Mouse (Mus musculus): ENCODE data around the gene Incenp.
"Not testable (repeated sequence)": the region's sequence is repeated elsewhere in the genome, so short reads cannot be mapped to it uniquely, and the experiment has no call there.

Incenp gene

DNA sequence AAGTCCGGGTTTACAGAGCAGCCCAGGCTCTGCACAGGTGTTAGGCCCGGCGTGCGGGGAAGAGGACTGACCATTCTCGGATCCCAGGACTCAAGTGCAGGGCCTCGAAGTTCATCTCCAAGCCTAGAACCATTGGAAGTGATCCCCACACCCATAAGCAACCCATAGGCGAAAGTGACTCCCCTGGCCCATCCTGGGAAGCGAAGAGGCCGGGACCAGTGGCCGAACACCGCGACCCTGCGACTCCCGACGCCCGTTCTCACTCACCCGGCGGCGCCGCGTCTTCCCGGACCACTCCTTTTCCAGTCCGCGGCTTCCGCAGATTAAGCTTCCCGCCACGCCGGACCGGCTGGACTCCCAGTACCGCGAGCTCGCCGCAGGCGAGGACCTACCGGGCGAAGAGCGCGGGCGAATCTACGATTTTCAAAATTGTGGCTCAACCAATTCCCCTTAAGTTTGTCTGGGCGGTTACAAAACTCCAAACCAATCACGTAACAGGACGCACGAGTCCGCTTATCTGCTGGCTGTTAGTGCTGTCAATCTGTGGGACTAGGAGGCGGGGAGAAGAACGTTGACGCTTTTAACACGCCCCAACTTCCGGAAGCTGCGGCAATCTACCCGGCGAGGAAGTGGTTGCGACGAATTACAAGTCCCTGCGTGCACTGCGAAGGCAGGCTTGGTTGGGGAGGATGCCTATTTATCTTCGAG, at the start of gene Incenp:
Incenp (minus strand) TSS at position 480 of the 708 bp plus-strand sequence.
- DNase-seq, result peak; percentile 97

DNA sequence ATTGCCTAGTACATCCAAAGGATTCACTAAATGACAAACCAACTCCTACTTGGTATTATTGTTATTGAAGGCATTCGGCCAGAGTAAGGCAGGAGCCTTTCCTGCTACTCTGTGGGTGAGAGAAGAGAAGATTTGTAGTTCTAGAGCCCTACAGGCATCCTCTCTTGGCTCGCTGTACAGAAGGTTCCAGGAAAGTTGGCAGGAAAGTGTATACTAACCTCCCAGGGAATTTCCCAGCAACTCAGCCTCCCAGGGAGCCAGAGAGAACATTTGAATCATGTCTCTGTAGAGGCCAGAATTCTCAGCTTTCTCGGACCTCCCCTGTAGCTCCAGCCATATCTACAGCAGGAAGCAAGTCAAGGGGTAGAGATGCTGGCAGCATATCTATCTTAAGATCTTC, 47.6 kb upstream of the Incenp start:
- no peak for DNase-seq

GRCm38 (mm10) chr19:9945800-9946564, 46.6 kb upstream of the Incenp start:
- DNase-seq, result no peak

DNA sequence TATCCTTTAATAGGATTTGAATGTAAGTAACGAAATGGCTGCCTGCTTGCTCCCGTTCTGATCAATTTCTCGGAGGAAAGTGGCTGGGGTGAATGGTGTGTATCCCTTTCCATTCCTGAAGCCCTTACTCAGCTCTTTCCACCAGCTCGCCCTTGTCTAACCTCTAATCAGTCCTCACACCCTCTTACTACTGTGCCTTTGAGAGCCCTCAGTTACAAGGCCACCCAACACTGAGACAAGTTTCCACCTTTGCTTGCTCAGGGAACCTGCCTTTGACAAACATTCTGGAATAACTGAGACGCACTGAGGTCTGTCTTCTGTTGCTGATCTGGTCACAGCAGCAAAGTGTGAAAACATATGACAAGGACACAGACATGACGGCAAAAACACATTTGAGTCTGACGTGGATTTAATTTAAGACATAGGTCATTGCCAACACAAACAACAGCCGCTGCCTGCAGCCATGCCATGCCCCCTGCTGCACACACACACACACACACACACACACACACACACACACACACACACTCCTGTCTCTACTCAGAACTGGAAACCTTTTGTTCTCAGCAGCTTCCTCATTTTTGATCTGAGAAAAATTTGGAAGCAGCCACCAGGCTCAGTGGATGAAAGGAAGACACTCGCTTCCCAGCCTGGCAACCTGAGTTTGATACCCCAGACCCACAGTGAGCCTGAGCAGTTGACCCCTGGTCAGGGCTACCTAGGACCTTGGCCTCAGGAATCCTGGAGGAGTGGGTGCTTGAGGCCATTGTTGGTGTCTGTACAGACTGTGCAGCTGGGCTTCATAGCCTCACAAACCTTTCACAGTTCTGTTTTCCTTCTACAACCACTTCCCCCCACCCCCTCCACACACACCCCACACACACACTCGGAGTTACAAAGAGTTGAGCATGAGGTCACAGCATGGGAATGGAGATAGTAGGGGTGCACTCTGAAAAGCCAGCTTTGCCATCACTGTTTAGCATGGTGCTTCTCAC, 43.5 kb upstream of the Incenp start:
- DNase-seq, result no peak

DNA sequence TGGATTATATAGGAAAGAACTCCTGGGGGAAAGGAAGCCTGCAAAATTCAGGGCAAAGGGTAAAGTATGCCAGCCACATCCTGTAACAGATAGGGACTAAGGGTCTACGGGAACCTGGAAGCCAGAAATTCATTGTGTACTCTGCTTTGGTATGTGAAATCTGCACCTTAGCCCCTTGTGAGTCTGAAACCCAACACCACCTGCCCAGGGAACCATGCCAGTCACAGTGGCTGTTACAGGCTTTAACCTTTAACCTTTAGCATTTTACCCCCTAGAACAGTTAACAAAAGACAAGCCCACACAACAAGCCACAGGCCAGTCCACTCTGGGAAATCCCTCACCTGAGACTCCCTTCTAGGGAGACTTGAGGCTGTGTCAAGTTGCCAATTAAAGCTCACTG, 42.5 kb upstream of the Incenp start:
- no peak for DNase-seq

DNA sequence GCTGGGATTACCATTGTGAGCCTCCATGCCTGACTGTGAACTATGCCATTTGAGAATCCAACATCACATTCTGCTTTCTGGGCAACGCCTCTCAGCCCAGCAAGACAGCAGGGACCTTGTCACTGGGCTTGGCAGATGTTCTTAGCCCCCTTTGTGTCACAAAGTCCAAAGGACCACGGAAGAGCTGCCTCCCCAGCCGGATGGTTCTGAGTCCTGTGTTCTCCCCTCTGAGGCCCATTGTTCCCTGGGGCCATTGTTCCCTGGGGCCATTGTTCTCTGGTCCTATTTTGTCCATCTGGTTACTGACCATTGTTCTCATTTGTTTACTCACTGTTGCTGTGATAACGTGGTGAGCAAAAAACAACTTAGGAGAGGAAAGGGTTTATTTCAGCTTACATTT, 41.6 kb upstream of the Incenp start:
- DNase-seq, result no peak

GRCm38 (mm10) chr19:9939841-9940240, 40.5 kb upstream of the Incenp start:
- DNase-seq, result no peak

DNA sequence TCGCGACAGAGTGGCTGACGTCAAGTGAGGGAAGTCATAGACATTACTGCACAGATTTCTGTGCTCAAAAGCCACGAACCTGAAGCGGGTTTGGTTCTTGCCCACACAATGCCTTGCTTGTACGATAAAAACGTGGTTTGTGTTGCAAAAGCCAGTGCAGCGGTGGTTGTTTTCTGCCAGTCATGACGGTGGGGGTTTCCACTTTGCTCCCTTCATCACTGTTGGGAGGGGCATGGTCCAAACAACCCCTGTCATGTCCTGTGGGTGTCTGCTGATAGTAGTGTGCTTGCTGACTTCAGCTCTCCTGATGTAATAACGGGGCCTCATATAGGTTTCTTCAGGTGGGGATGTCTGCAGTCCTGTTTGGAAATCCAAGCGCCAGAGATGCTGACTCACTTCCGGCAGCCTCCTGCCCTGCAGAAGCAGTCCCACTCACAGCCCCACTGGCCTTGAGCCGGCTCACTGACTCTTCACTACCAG, 39.5 kb upstream of the Incenp start:
- no peak for DNase-seq

DNA sequence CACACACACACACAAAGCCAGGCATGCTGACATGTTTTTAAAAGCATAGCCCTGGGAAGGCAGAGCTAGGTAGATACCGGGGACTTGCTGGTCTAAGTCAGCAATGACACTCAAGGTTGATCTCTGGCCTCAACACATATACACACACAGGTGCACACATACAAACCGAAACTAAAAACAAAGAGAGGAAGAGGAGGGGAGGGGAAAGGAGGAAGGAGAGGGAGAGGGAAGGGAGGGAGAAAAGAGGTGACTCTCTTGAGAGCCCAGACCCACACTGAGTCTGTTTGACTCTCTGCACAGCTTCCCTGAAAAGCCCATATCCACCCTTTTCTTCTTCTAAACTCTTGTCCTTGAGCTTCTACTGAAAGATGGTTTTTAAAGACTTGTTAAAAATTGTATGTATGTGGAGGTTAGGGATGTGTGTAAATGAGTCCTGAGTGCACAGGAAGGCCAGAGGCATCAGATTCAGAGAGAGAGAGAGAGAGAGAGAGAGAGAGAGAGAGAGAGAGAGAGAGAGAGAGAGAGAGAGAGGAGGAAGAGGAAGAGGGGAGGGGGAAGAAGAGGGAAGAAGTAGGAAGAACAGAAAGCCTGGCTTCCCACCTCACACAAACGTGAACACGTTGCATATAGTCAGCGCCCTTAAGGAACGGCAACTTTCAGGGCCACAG, 38.9 kb upstream of the Incenp start:
- no peak for DNase-seq

GRCm38 (mm10) chr19:9937428-9937827, 38.1 kb upstream of the Incenp start:
- no peak for DNase-seq

- DNase-seq, result no peak
Observed at GRCm38 (mm10) chr19:9936579-9936978, 37.2 kb upstream of the Incenp start.

- DNase-seq, result no peak
Observed at GRCm38 (mm10) chr19:9933908-9934307, 34.6 kb upstream of the Incenp start.

GRCm38 (mm10) chr19:9931167-9931607, 31.8 kb upstream of the Incenp start:
- DNase-seq, result not testable (repeated sequence)

DNA sequence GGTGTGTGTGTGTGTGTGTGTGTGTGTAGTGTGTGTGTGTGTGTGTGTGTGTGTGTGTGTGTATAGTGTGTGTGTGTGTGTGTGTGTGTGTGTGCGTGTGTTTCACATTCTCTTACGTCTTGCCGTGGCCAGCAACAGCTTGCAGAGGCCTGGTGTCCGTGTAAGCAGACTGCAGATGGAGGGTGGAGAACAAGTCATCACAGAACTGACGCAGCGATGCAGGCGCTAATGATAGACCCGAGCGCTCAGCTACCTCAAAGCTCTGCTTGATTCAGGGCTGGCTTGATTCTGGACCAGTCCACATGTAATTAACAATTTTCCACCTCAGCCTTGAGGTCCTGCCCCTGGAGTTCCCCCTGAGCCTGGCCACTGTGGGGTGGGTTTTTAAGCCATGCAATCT, 28.7 kb upstream of the Incenp start:
- no peak for DNase-seq

DNA sequence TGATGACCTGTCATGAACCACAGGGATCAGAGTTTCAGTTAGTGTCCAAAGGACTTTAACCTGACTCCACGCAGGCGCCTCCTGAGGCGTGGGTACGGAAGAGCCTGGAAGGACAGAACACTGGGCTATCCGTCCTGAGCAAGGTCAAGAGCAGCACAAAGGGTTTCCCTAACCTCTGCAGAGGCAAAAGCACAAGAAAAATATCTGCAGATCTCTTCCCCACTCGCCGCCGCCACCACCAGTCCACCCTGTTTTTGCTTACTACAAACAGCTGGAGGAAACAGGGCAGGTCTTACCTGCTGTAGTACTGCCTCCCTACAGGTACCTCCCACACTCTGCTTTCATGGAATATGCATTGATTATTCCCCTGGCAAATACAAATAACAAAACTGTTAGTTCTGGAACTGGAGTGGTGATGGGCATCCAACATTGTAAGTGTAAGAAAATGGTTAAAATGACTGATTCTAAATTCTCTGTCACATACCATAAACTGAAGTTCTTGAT, 25.5 kb upstream of the Incenp start:
- no peak for DNase-seq

- no peak for DNase-seq
Observed at GRCm38 (mm10) chr19:9924034-9924768, 24.9 kb upstream of the Incenp start.

DNA sequence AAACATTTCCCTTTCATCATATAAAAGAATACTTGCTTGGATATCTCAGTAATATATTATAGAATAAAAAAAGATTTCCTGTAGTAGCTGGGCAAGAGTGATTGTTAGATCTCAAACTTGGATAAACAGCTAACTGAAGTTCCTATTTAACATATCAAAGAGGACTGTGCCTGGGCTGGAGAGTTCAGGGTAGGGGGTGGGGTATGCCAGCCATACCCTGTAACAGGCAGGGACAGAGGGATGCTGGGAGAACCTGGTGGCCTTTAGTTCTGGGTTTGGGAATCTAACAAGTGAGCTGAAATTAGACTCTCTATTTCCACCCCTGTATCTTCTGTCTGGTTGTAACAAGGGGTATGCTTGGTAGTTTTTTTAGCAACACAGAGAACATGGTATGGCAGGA, 23.7 kb upstream of the Incenp start:
- DNase-seq, result no peak

- peak; percentile 43 for DNase-seq
Observed at GRCm38 (mm10) chr19:9922228-9922627, 22.9 kb upstream of the Incenp start.

GRCm38 (mm10) chr19:9920835-9921784, 21.8 kb upstream of the Incenp start:
- peak; percentile 68 for DNase-seq

GRCm38 (mm10) chr19:9918176-9918861, 19.0 kb upstream of the Incenp start:
- no peak for DNase-seq
